Mouse (Mus musculus) cerebellum, adult 9-11 months (tissue): ENCODE data around the gene Ankrd39.
"Not testable (repeated sequence)": the region's sequence is repeated elsewhere in the genome, so short reads cannot be mapped to it uniquely, and the experiment has no call there.

Experiments used
- DNase-seq: peaks from one replicate; pipeline ENCODE4 v3.0.0; 2022

Ankrd39 gene

GRCm38 (mm10) chr1:36551904-36552303 lies 4.7 kb upstream of the Ankrd39 start:
- peak; percentile 71 for DNase-seq

- DNase-seq, result peak; percentile 76
Measured at GRCm38 (mm10) chr1:36550075-36550863, 3.0 kb upstream of the Ankrd39 start.

DNA sequence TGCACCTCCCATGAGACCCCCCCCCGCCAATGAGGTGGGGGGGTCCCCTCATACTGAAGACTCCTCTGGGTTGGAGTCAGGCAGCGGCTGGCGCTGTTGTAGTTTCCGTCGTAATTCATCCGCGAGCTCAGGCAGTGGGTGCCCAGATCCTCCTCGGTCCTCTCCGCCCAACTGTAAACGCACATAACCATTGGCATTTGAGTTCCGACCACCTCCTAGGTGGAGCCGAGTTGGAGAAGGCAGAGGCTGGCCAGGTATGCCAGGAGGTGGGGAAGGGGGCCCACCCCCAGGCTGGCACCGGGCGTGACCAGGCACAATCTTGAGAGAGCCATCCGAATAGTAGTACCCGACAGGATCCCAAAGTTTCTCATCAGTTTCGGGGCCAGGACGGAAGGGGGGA lies 2.2 kb upstream of the Ankrd39 start:
- DNase-seq, result peak; percentile 52

DNA sequence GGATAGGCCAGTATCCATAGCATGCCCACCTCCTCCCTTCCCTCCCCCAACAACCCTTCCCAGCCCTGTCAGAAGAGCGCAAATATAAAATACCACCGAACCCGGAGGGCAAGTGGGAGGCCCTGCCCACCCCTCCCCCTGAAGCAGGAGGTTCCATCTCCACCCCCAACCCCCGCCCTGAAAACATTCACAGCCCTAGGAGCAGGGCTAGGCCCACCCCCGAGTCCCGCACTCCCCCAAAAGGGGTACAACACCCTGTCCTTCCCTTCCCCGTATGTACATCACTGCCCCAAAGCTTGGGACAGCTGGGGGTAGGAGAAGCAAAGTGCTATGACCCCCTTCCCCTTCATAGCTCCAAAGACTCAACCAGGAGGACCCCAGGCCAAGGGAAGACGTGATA lies 1.5 kb upstream of the Ankrd39 start:
- DNase-seq, result no peak

GRCm38 (mm10) chr1:36547981-36548598 lies 845 bp upstream of the Ankrd39 start:
- DNase-seq, result peak; percentile 67

DNA sequence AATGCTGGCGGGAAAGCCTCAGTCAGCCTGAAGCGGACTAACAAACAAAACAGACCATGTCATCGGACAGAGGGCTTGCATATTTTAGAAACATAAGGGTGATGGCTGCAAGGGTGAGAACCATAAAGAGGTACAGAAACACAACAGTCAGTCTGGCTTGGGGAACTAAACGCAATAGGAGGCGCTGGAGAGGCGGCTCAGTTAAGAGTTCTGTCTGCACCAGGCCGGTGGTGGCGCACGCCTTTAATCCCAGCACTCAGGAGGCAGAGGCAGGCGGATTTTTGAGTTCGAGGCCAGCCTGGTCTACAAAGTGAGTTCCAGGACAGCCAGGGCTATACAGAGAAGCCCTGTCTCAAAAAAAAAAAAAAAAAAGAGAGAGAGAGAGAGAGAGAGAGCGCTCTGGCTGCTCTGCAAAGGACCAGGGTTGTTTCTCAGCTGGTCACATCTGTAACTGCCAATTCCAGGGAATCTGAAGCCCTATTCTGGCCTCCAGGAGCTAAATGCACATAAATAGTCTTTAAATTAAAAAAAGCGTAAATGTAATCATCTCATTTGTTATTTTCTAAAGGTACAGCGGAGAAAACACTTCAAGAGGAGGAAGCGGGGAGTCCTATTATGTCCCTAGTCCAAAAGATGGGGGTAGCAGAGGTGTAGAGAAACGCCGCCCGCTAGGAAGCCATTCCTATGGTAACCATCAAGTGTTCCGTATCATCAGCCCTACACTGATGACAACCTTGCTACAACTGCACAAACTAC lies 1.2 kb downstream of the Ankrd39 start:
- DNase-seq, result no peak

DNA sequence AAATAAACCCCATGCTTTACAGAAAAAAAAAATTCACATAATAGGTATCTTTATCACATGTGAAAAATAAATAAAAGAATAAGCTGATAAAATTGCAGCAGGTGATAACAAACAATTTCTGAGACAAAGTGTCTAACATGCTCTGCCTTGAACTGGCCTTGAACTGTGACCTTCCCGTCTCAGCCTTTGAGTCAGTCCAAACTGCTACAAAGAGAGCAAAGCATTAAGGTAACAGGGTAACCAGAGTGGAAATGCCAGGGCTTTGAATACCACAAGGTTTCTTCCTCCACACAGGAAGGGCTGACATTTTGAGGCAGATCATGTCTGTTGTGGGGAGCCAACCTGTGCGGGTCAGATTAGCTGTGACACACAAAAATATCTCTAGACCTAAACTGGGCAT lies 1.9 kb downstream of the Ankrd39 start:
- no peak for DNase-seq

GRCm38 (mm10) chr1:36542925-36543324 lies 4.3 kb downstream of the Ankrd39 start:
- DNase-seq, result no peak

GRCm38 (mm10) chr1:36541844-36542243 lies 5.4 kb downstream of the Ankrd39 start:
- peak; percentile 80 for DNase-seq

GRCm38 (mm10) chr1:36540807-36541206 lies 6.4 kb downstream of the Ankrd39 start:
- peak; percentile 54 for DNase-seq

- DNase-seq, result no peak
Measured at GRCm38 (mm10) chr1:36540132-36540531, 7.1 kb downstream of the Ankrd39 start.

- DNase-seq, result peak; percentile 45
Measured at GRCm38 (mm10) chr1:36539186-36539585, 8.1 kb downstream of the Ankrd39 start, which contains the start of gene Gm42417. TSS of gene Gm42417 (minus strand) at chr1:36539429.

GRCm38 (mm10) chr1:36538727-36539126 lies 8.5 kb downstream of the Ankrd39 start:
- DNase-seq, result no peak

GRCm38 (mm10) chr1:36536783-36537182 lies 10.5 kb downstream of the Ankrd39 start, which contains the start of gene Ankrd23:
TSS of gene Ankrd23 (minus strand) at chr1:36536883.
- DNase-seq, result not testable (repeated sequence)

DNA sequence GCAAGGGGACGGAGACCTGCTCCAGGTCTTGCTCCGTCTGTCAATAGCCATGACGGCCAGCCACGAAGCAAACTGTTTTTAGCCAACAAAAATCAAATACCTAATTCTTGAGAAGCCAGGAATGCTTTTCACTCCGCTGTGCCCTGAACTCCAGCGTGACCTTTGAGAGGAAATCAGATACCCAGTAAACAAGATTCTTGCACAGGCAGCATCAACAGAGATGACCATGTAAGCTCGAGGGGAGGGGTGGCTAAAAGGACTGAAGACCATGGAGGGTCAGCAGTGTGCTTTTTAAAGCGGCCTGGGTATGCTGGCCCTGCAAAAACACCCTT lies 10.9 kb downstream of the Ankrd39 start:
- no peak for DNase-seq

GRCm38 (mm10) chr1:36535477-36536396 lies 11.5 kb downstream of the Ankrd39 start:
- peak; percentile 78 for DNase-seq

- no peak for DNase-seq
Measured at GRCm38 (mm10) chr1:36534595-36535058, 12.6 kb downstream of the Ankrd39 start.

DNA sequence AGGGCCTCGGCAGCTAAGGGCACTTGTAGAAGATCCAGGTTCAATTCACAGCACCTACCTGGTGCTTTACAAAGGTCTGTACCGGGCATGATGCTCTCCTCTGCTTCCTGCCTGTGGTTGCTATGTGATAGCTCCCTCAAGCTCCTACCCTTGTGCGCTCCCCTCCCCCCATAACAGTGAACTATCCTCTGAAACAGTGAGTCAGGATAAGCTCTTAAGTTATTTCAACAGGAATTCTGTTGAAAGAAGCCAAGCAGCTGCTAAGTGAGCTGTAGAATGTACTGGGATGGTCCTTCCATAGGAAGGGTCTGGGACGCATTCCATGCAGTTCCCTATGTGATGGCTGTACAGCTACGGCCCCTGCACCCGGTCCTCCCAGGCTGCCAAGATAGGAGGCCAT lies 13.7 kb downstream of the Ankrd39 start:
- DNase-seq, result no peak

GRCm38 (mm10) chr1:36531461-36531860 lies 15.8 kb downstream of the Ankrd39 start:
- DNase-seq, result no peak

- DNase-seq, result no peak
Measured at GRCm38 (mm10) chr1:36530962-36531361, 16.3 kb downstream of the Ankrd39 start.

- no peak for DNase-seq
Measured at GRCm38 (mm10) chr1:36530485-36530884, 16.8 kb downstream of the Ankrd39 start.

GRCm38 (mm10) chr1:36529875-36530274 lies 17.4 kb downstream of the Ankrd39 start:
- DNase-seq, result no peak
